Mouse (Mus musculus): Measurements from ENCODE around the gene Spatc1l.

The Spatc1l gene

GRCm38 (mm10) chr10:76572151-76572550 lies 10.1 kb downstream of the Spatc1l start:
- H3K4me3 ChIP-seq (replicated peaks; ENCODE audit: low read length) = no peak overlapping the region
- no peaks in the 10 kb centered on the region for H3K36me3 ChIP-seq (ENCODE audit: insufficient read depth, low read length)
- H3K4me1 ChIP-seq (replicated peaks; ENCODE audit: low read depth, low read length) = peaks cover 28% of the 10 kb centered on the region
- H3K27me3 ChIP-seq (ENCODE audit: insufficient read depth, low read length) = peaks cover 39% of the 10 kb centered on the region
- no peaks in the 10 kb centered on the region for H3K9me3 ChIP-seq (ENCODE audit: low read length)
- TF ChIP-seq POU5F1 (IDR thresholded peaks at IDR 0.05; ENCODE audit: borderline replicate concordance, low read length) (no peak), CTCF (conservative IDR thresholded peaks at IDR 0.05; ENCODE audit: low read length) (no peak), NANOG (IDR thresholded peaks at IDR 0.05; ENCODE audit: borderline replicate concordance, low read length) (no peak)

GRCm38 (mm10) chr10:76575374-76575773 lies 13.3 kb downstream of the Spatc1l start, which contains the start of gene Ftcd:
Gene Ftcd (plus strand): TSS chr10:76575648.
- Histone ChIP-seq H3K4me3 (replicated peaks; ENCODE audit: low read length) (no peak within 1 kb of the TSS), H3K36me3 (ENCODE audit: insufficient read depth, low read length) (no peaks in the 10 kb centered on the region), H3K27me3 (ENCODE audit: insufficient read depth, low read length) (peaks cover 10% of the 10 kb centered on the region; the same call in 1 of the 2 replicates), H3K4me1 (replicated peaks; ENCODE audit: low read depth, low read length) (peaks cover 18% of the 10 kb centered on the region), H3K9me3 (ENCODE audit: low read length) (no peaks in the 10 kb centered on the region)
- TF ChIP-seq CTCF (conservative IDR thresholded peaks at IDR 0.05; ENCODE audit: low read length) (no peak), POU5F1 (IDR thresholded peaks at IDR 0.05; ENCODE audit: borderline replicate concordance, low read length) (no peak), NANOG (IDR thresholded peaks at IDR 0.05; ENCODE audit: borderline replicate concordance, low read length) (no peak)

GRCm38 (mm10) chr10:76576920-76577319 lies 14.8 kb downstream of the Spatc1l start:
- TF ChIP-seq NANOG (IDR thresholded peaks at IDR 0.05; ENCODE audit: borderline replicate concordance, low read length) (no peak), CTCF (conservative IDR thresholded peaks at IDR 0.05; ENCODE audit: low read length) (no peak), POU5F1 (IDR thresholded peaks at IDR 0.05; ENCODE audit: borderline replicate concordance, low read length) (no peak)
- Histone ChIP-seq H3K4me3 (replicated peaks; ENCODE audit: low read length) (no peak overlapping the region), H3K4me1 (replicated peaks; ENCODE audit: low read depth, low read length) (peaks cover 9% of the 10 kb centered on the region), H3K36me3 (ENCODE audit: insufficient read depth, low read length) (no peaks in the 10 kb centered on the region), H3K9me3 (ENCODE audit: low read length) (no peaks in the 10 kb centered on the region), H3K27me3 (ENCODE audit: insufficient read depth, low read length) (0 out of 2 replicates have a peak, but pooled peaks cover 3% of the 10 kb centered on the region)

GRCm38 (mm10) chr10:76584138-76584537 lies 22.1 kb downstream of the Spatc1l start:
- H3K4me3 ChIP-seq (replicated peaks; ENCODE audit: low read length) = peak overlapping the region; percentile 51
- H3K9me3 ChIP-seq (ENCODE audit: low read length) = no peaks in the 10 kb centered on the region
- H3K36me3 ChIP-seq (ENCODE audit: insufficient read depth, low read length) = no peaks in the 10 kb centered on the region
- TF ChIP-seq POU5F1 (IDR thresholded peaks at IDR 0.05; ENCODE audit: borderline replicate concordance, low read length) (no peak), CTCF (conservative IDR thresholded peaks at IDR 0.05; ENCODE audit: low read length) (no peak), NANOG (IDR thresholded peaks at IDR 0.05; ENCODE audit: borderline replicate concordance, low read length) (no peak)
- H3K27me3 ChIP-seq (ENCODE audit: insufficient read depth, low read length) = peaks cover 15% of the 10 kb centered on the region
- H3K4me1 ChIP-seq (replicated peaks; ENCODE audit: low read depth, low read length) = peaks cover 12% of the 10 kb centered on the region

GRCm38 (mm10) chr10:76586190-76586589 lies 24.1 kb downstream of the Spatc1l start:
- no peak overlapping the region for H3K4me3 ChIP-seq (replicated peaks; ENCODE audit: low read length)
- H3K27me3 ChIP-seq (ENCODE audit: insufficient read depth, low read length) = peaks cover 16% of the 10 kb centered on the region
- H3K4me1 ChIP-seq (replicated peaks; ENCODE audit: low read depth, low read length) = peaks cover 12% of the 10 kb centered on the region
- H3K9me3 ChIP-seq (ENCODE audit: low read length) = no peaks in the 10 kb centered on the region
- TF ChIP-seq CTCF (conservative IDR thresholded peaks at IDR 0.05; ENCODE audit: low read length) = no peak
- TF ChIP-seq POU5F1 (IDR thresholded peaks at IDR 0.05; ENCODE audit: borderline replicate concordance, low read length) = no peak
- no peak for TF ChIP-seq NANOG (IDR thresholded peaks at IDR 0.05; ENCODE audit: borderline replicate concordance, low read length)
- H3K36me3 ChIP-seq (ENCODE audit: insufficient read depth, low read length) = no peaks in the 10 kb centered on the region

- TF ChIP-seq POU5F1 (IDR thresholded peaks at IDR 0.05; ENCODE audit: borderline replicate concordance, low read length) (no peak), CTCF (conservative IDR thresholded peaks at IDR 0.05; ENCODE audit: low read length) (no peak), NANOG (IDR thresholded peaks at IDR 0.05; ENCODE audit: borderline replicate concordance, low read length) (no peak)
- H3K36me3 ChIP-seq (ENCODE audit: insufficient read depth, low read length) = no peaks in the 10 kb centered on the region
- H3K4me1 ChIP-seq (replicated peaks; ENCODE audit: low read depth, low read length) = no peaks in the 10 kb centered on the region
- H3K27me3 ChIP-seq (ENCODE audit: insufficient read depth, low read length) = peaks cover 22% of the 10 kb centered on the region
- H3K9me3 ChIP-seq (ENCODE audit: low read length) = no peaks in the 10 kb centered on the region
- H3K4me3 ChIP-seq (replicated peaks; ENCODE audit: low read length) = no peak overlapping the region
Observed at GRCm38 (mm10) chr10:76590197-76590596, 28.1 kb downstream of the Spatc1l start.

- H3K4me1 ChIP-seq (replicated peaks; ENCODE audit: low read depth, low read length) = peaks cover 7% of the 10 kb centered on the region; the same call in 1 of the 2 replicates
- TF ChIP-seq POU5F1 (IDR thresholded peaks at IDR 0.05; ENCODE audit: borderline replicate concordance, low read length) (no peak), CTCF (conservative IDR thresholded peaks at IDR 0.05; ENCODE audit: low read length) (no peak), NANOG (IDR thresholded peaks at IDR 0.05; ENCODE audit: borderline replicate concordance, low read length) (no peak)
- H3K9me3 ChIP-seq (ENCODE audit: low read length) = no peaks in the 10 kb centered on the region
- peak overlapping the region; percentile 67 for H3K4me3 ChIP-seq (replicated peaks; ENCODE audit: low read length)
- H3K36me3 ChIP-seq (ENCODE audit: insufficient read depth, low read length) = no peaks in the 10 kb centered on the region
- H3K27me3 ChIP-seq (ENCODE audit: insufficient read depth, low read length) = peaks cover 55% of the 10 kb centered on the region
Observed at GRCm38 (mm10) chr10:76596338-76596737, 34.3 kb downstream of the Spatc1l start.

- no peaks in the 10 kb centered on the region for H3K4me1 ChIP-seq (replicated peaks; ENCODE audit: low read depth, low read length)
- H3K27me3 ChIP-seq (ENCODE audit: insufficient read depth, low read length) = peaks cover 32% of the 10 kb centered on the region; the same call in 1 of the 2 replicates
- no peaks in the 10 kb centered on the region for H3K9me3 ChIP-seq (ENCODE audit: low read length)
- TF ChIP-seq POU5F1 (IDR thresholded peaks at IDR 0.05; ENCODE audit: borderline replicate concordance, low read length) (no peak), NANOG (IDR thresholded peaks at IDR 0.05; ENCODE audit: borderline replicate concordance, low read length) (no peak), CTCF (conservative IDR thresholded peaks at IDR 0.05; ENCODE audit: low read length) (no peak)
- no peak overlapping the region for H3K4me3 ChIP-seq (replicated peaks; ENCODE audit: low read length)
- H3K36me3 ChIP-seq (ENCODE audit: insufficient read depth, low read length) = no peaks in the 10 kb centered on the region
Observed at GRCm38 (mm10) chr10:76602690-76603089, 40.6 kb downstream of the Spatc1l start.

- Histone ChIP-seq H3K4me1 (replicated peaks; ENCODE audit: low read depth, low read length) (no peaks in the 10 kb centered on the region), H3K27me3 (ENCODE audit: insufficient read depth, low read length) (peaks cover 13% of the 10 kb centered on the region; the same call in 1 of the 2 replicates), H3K9me3 (ENCODE audit: low read length) (no peaks in the 10 kb centered on the region), H3K36me3 (ENCODE audit: insufficient read depth, low read length) (no peaks in the 10 kb centered on the region), H3K4me3 (replicated peaks; ENCODE audit: low read length) (no peak overlapping the region)
- TF ChIP-seq POU5F1 (IDR thresholded peaks at IDR 0.05; ENCODE audit: borderline replicate concordance, low read length) (no peak), CTCF (conservative IDR thresholded peaks at IDR 0.05; ENCODE audit: low read length) (no peak), NANOG (IDR thresholded peaks at IDR 0.05; ENCODE audit: borderline replicate concordance, low read length) (no peak)
Observed at GRCm38 (mm10) chr10:76612473-76612872, 50.4 kb downstream of the Spatc1l start.

Data from E14TG2a.4 (cell line).